Mouse (Mus musculus) liver, embryonic 12.5 days (tissue): ENCODE data around the gene Pigo. TPM values are rescaled to one million over a fixed set of nuclear protein-coding genes. Genes with fewer than 3 reads are reported as not detected.

Experiments used
- ATAC-seq: fragments of 200-750 bp; cut with Nextera tagmentation; 2 replicates; pipeline ENCODE4 v1.8.0; 2017; ENCODE audit warnings: moderate number of reproducible peaks, mild to moderate bottlenecking, moderate library complexity
- H3K27ac ChIP-seq: fragments of 300-500 bp; sonication (generic); 2 replicates; pipeline ENCODE4 v1.5.1; 2016; ENCODE audit warnings: mild to moderate bottlenecking
- H3K27me3 ChIP-seq: fragments of 300-500 bp; sonication (generic); replicated peaks from 2 replicates; pipeline ENCODE4 v1.6.1; 2016; ENCODE audit warnings: mild to moderate bottlenecking, moderate library complexity
- H3K36me3 ChIP-seq: fragments of 300-500 bp; sonication (generic); 2 replicates; pipeline ENCODE4 v1.6.1; 2016; ENCODE audit warnings: mild to moderate bottlenecking, moderate library complexity
- H3K4me1 ChIP-seq: fragments of 300-500 bp; sonication (generic); 2 replicates; pipeline ENCODE4 v1.6.1; 2016
- H3K4me2 ChIP-seq: fragments of 300-500 bp; sonication (generic); 2 replicates; pipeline ENCODE4 v1.6.1; 2016; ENCODE audit warnings: mild to moderate bottlenecking, moderate library complexity
- H3K4me3 ChIP-seq: fragments of 300-500 bp; sonication (generic); 2 replicates; pipeline ENCODE4 v1.5.1; 2016; ENCODE audit warnings: mild to moderate bottlenecking, moderate library complexity
- H3K9ac ChIP-seq: fragments of 300-500 bp; sonication (generic); 2 replicates; pipeline ENCODE4 v1.6.1; 2016; ENCODE audit warnings: mild to moderate bottlenecking, moderate library complexity
- H3K9me3 ChIP-seq: fragments of 300-500 bp; sonication (generic); replicated peaks from 2 replicates; pipeline ENCODE4 v1.6.1; 2016; ENCODE audit warnings: mild to moderate bottlenecking, moderate library complexity
- WGBS: fragments of 180-500 bp; shearing (Covaris S2); methylation state at CpG from one replicate; pipeline ENCODE4 v1.1.7; 2016; ENCODE audit not compliant: insufficient replicate concordance; 5-methylcytosine and 5-hydroxymethylcytosine counted together
- polyA plus RNA-seq: library from polyadenylated mRNA; unstranded; fragments of >200 nt; fragmentation: Nextera tagmentation; extraction: Ambion mirVana; gene quantifications from 2 replicates; pipeline ENCODE4 v1.2.1, GENCODE M21; 2016

Pigo gene
- polyA plus RNA-seq, 1 experiment from 2014 or later, result 16.8 TPM

- H3K9ac ChIP-seq, result peak within 1 kb of the TSS; percentile 62
- peaks cover 40% of the 10 kb centered on the region for H3K4me1 ChIP-seq
- H3K4me3 ChIP-seq, result peak within 1 kb of the TSS; percentile 60
- H3K4me2 ChIP-seq, result peak within 1 kb of the TSS; percentile 83
- under 1% methylated on average over 33 of the region's 33 CpGs for WGBS
- peak; percentile 88 for ATAC-seq
- no peaks in the 10 kb centered on the region for H3K9me3 ChIP-seq
- no peaks in the 10 kb centered on the region for H3K36me3 ChIP-seq
- H3K27me3 ChIP-seq, result no peaks in the 10 kb centered on the region
- 0 out of 2 replicates have a peak within 1 kb of the TSS, but pooled peaks have one; percentile 47 for H3K27ac ChIP-seq
Measured at GRCm38 (mm10) chr4:43045659-43046302, 20.2 kb upstream of the Pigo start, which contains the start of gene Fam214b. Gene Fam214b (minus strand): TSS chr4:43046220.

GRCm38 (mm10) chr4:43045285-43045658, 19.7 kb upstream of the Pigo start:
- Histone ChIP-seq H3K4me1 (peaks cover 45% of the 10 kb centered on the region), H3K9ac (peak overlapping the region; percentile 62), H3K27me3 (no peaks in the 10 kb centered on the region), H3K27ac (0 out of 2 replicates have a peak overlapping the region, but pooled peaks have one; percentile 23), H3K4me3 (peak overlapping the region; percentile 60), H3K4me2 (peak overlapping the region; percentile 83), H3K9me3 (no peaks in the 10 kb centered on the region), H3K36me3 (no peaks in the 10 kb centered on the region)
- no peak for ATAC-seq
- 9% methylated on average over 13 of the region's 13 CpGs for WGBS

- H3K9ac ChIP-seq, result peak overlapping the region; percentile 62; the same call in 1 of the 2 replicates
- peak overlapping the region; percentile 83 for H3K4me2 ChIP-seq
- H3K4me3 ChIP-seq, result peak overlapping the region; percentile 60; the same call in 1 of the 2 replicates
- ATAC-seq, result no peak
- WGBS, result 14% methylated on average over 4 of the region's 4 CpGs
- no peaks in the 10 kb centered on the region for H3K27me3 ChIP-seq
- H3K36me3 ChIP-seq, result no peaks in the 10 kb centered on the region
- peaks cover 48% of the 10 kb centered on the region for H3K4me1 ChIP-seq
- 0 out of 2 replicates have a peak overlapping the region, but pooled peaks have one; percentile 23 for H3K27ac ChIP-seq
- H3K9me3 ChIP-seq, result no peaks in the 10 kb centered on the region
Measured at GRCm38 (mm10) chr4:43044673-43045072, 19.1 kb upstream of the Pigo start.

- no peak for ATAC-seq
- Histone ChIP-seq H3K9me3 (no peaks in the 10 kb centered on the region), H3K9ac (no peak overlapping the region), H3K4me2 (peak overlapping the region; percentile 83), H3K4me3 (no peak overlapping the region), H3K27me3 (no peaks in the 10 kb centered on the region), H3K27ac (no peak overlapping the region), H3K36me3 (no peaks in the 10 kb centered on the region), H3K4me1 (peaks cover 57% of the 10 kb centered on the region)
- WGBS, result 17% methylated on average over 7 of the region's 7 CpGs
Measured at GRCm38 (mm10) chr4:43043644-43044357, 18.2 kb upstream of the Pigo start.

- H3K27me3 ChIP-seq, result no peaks in the 10 kb centered on the region
- H3K36me3 ChIP-seq, result peaks cover 11% of the 10 kb centered on the region
- H3K4me3 ChIP-seq, result peak overlapping the region; percentile 18; the same call in 1 of the 2 replicates
- 62% methylated on average over 9 of the region's 9 CpGs for WGBS
- no peaks in the 10 kb centered on the region for H3K9me3 ChIP-seq
- peak overlapping the region; percentile 53 for H3K27ac ChIP-seq
- no peak for ATAC-seq
- H3K4me2 ChIP-seq, result peak overlapping the region; percentile 93; the same call in 1 of the 2 replicates
- H3K4me1 ChIP-seq, result peaks cover 74% of the 10 kb centered on the region
- H3K9ac ChIP-seq, result no peak overlapping the region; the same call in 1 of the 2 replicates
Measured at GRCm38 (mm10) chr4:43040881-43041547, 15.4 kb upstream of the Pigo start.

- H3K36me3 ChIP-seq, result peaks cover 20% of the 10 kb centered on the region
- H3K27me3 ChIP-seq, result no peaks in the 10 kb centered on the region
- peak overlapping the region; percentile 95 for H3K27ac ChIP-seq
- peaks cover 69% of the 10 kb centered on the region for H3K4me1 ChIP-seq
- H3K9ac ChIP-seq, result peak overlapping the region; percentile 92
- H3K4me3 ChIP-seq, result peak overlapping the region; percentile 83
- WGBS, result 3% methylated on average over 24 of the region's 25 CpGs
- H3K9me3 ChIP-seq, result no peaks in the 10 kb centered on the region
- ATAC-seq, result peak; percentile 92
- H3K4me2 ChIP-seq, result peak overlapping the region; percentile 93
Measured at GRCm38 (mm10) chr4:43040114-43040572, 14.5 kb upstream of the Pigo start.

- Histone ChIP-seq H3K4me1 (peaks cover 63% of the 10 kb centered on the region), H3K4me3 (peak overlapping the region; percentile 83), H3K9me3 (no peaks in the 10 kb centered on the region), H3K27me3 (no peaks in the 10 kb centered on the region), H3K27ac (peak overlapping the region; percentile 95), H3K36me3 (peaks cover 25% of the 10 kb centered on the region), H3K9ac (peak overlapping the region; percentile 92), H3K4me2 (peak overlapping the region; percentile 93)
- ATAC-seq, result peak; percentile 16
- WGBS, result 5% methylated on average over 11 of the region's 11 CpGs
Measured at GRCm38 (mm10) chr4:43039609-43040008, 14.0 kb upstream of the Pigo start.

GRCm38 (mm10) chr4:43038567-43039495, 13.2 kb upstream of the Pigo start:
- no peaks in the 10 kb centered on the region for H3K27me3 ChIP-seq
- H3K27ac ChIP-seq, result peak overlapping the region; percentile 95
- peaks cover 56% of the 10 kb centered on the region for H3K4me1 ChIP-seq
- H3K4me3 ChIP-seq, result peak overlapping the region; percentile 83
- no peaks in the 10 kb centered on the region for H3K9me3 ChIP-seq
- ATAC-seq, result peak; percentile 36
- H3K36me3 ChIP-seq, result peaks cover 33% of the 10 kb centered on the region
- peak overlapping the region; percentile 93 for H3K4me2 ChIP-seq
- WGBS, result 43% methylated on average over 15 of the region's 15 CpGs
- peak overlapping the region; percentile 92 for H3K9ac ChIP-seq

GRCm38 (mm10) chr4:43037860-43038566, 12.4 kb upstream of the Pigo start:
- no peaks in the 10 kb centered on the region for H3K9me3 ChIP-seq
- H3K4me3 ChIP-seq, result peak overlapping the region; percentile 83
- peaks cover 41% of the 10 kb centered on the region for H3K36me3 ChIP-seq
- H3K27ac ChIP-seq, result peak overlapping the region; percentile 95
- peaks cover 53% of the 10 kb centered on the region for H3K4me1 ChIP-seq
- 12% methylated on average over 4 of the region's 4 CpGs for whole genome bisulfite sequencing
- H3K9ac ChIP-seq, result peak overlapping the region; percentile 92
- peak overlapping the region; percentile 93 for H3K4me2 ChIP-seq
- ATAC-seq, result peak; percentile 60
- H3K27me3 ChIP-seq, result no peaks in the 10 kb centered on the region

GRCm38 (mm10) chr4:43036356-43036755, 10.7 kb upstream of the Pigo start:
- Histone ChIP-seq H3K27ac (peak overlapping the region; percentile 95), H3K9ac (peak overlapping the region; percentile 74), H3K27me3 (no peaks in the 10 kb centered on the region), H3K9me3 (no peaks in the 10 kb centered on the region), H3K4me2 (peak overlapping the region; percentile 93), H3K36me3 (peaks cover 46% of the 10 kb centered on the region), H3K4me3 (peak overlapping the region; percentile 83), H3K4me1 (peaks cover 60% of the 10 kb centered on the region)
- ATAC-seq, result no peak
- 79% methylated on average over 10 of the region's 10 CpGs for WGBS
